Mouse (Mus musculus) midbrain, embryonic 16.5 days (tissue): ENCODE results near the gene Add2. TPM values are rescaled to one million over a fixed set of nuclear protein-coding genes. Genes with fewer than 3 reads are reported as not detected.

ENCODE experiments used
- ATAC-seq: fragments of 200-750 bp; cut with Nextera tagmentation; 2 replicates; pipeline ENCODE4 v1.8.0; 2017; ENCODE audit warnings: moderate TSS enrichment
- H3K27ac ChIP-seq: fragments of 300-500 bp; sonication (generic); 2 replicates; pipeline ENCODE4 v1.5.1; 2014; ENCODE audit warnings: mild to moderate bottlenecking, low read length, mixed read lengths
- H3K27me3 ChIP-seq: fragments of 300-500 bp; sonication (generic); 2 replicates; pipeline ENCODE4 v1.6.1; 2014; ENCODE audit warnings: low read depth, low read length, mixed read lengths; ENCODE audit not compliant: control insufficient read depth, insufficient read depth
- H3K36me3 ChIP-seq: fragments of 300-500 bp; sonication (generic); 2 replicates; pipeline ENCODE4 v1.6.1; 2014; ENCODE audit warnings: mild to moderate bottlenecking, low read length, moderate library complexity, mixed read lengths; ENCODE audit not compliant: control insufficient read depth, insufficient read depth
- H3K4me1 ChIP-seq: fragments of 300-500 bp; sonication (generic); 2 replicates; pipeline ENCODE4 v1.6.1; 2014; ENCODE audit warnings: mild to moderate bottlenecking, low read length, mixed read lengths; ENCODE audit not compliant: control insufficient read depth, insufficient read depth
- H3K4me2 ChIP-seq: fragments of 300-500 bp; sonication (generic); 2 replicates; pipeline ENCODE4 v1.6.1; 2014; ENCODE audit warnings: mild to moderate bottlenecking, low read length, mixed read lengths
- H3K4me3 ChIP-seq: fragments of 300-500 bp; sonication (generic); 2 replicates; pipeline ENCODE4 v1.5.1; 2014; ENCODE audit warnings: low read depth, mild to moderate bottlenecking, low read length, moderate library complexity, mixed read lengths
- H3K9ac ChIP-seq: fragments of 300-500 bp; sonication (generic); 2 replicates; pipeline ENCODE4 v1.6.1; 2014; ENCODE audit warnings: low read depth, low read length, mixed read lengths
- H3K9me3 ChIP-seq: fragments of 300-500 bp; sonication (generic); replicated peaks from 2 replicates; pipeline ENCODE4 v1.6.1; 2014; ENCODE audit warnings: mild to moderate bottlenecking, low read length, mixed read lengths; ENCODE audit not compliant: control insufficient read depth, poor library complexity, severe bottlenecking
- WGBS: fragments of 180-500 bp; shearing (Covaris S2); extraction: QIAGEN DNeasy Blood & Tissue Kit; methylation state at CpG from one replicate; pipeline ENCODE4 v1.1.7; 2014; 5-methylcytosine and 5-hydroxymethylcytosine counted together
- polyA plus RNA-seq: library from polyadenylated mRNA; unstranded; fragments of >200 nt; fragmentation: Nextera tagmentation; extraction: Ambion mirVana; gene quantifications from 2 replicates; pipeline ENCODE4 v1.2.1, GENCODE M21; 2015

The Add2 gene
- polyA plus RNA-seq, 1 experiment from 2014 or later = 166 TPM

GRCm38 (mm10) chr6:86015871-86016270, 12.6 kb upstream of the Add2 start, which contains the start of gene Figla:
Gene Figla, plus strand, starts transcription at chr6:86016171.
- H3K4me2 ChIP-seq = no peak within 1 kb of the TSS
- H3K27ac ChIP-seq = no peak within 1 kb of the TSS
- H3K27me3 ChIP-seq = no peaks in the 10 kb centered on the region
- H3K36me3 ChIP-seq = no peaks in the 10 kb centered on the region
- no peaks in the 10 kb centered on the region for H3K4me1 ChIP-seq
- no peak for ATAC-seq
- H3K9ac ChIP-seq = no peak within 1 kb of the TSS
- H3K9me3 ChIP-seq = no peaks in the 10 kb centered on the region
- no peak within 1 kb of the TSS for H3K4me3 ChIP-seq
- WGBS = 86% methylated on average over 9 of the region's 9 CpGs

- no peaks in the 10 kb centered on the region for H3K9me3 ChIP-seq
- no peaks in the 10 kb centered on the region for H3K36me3 ChIP-seq
- no peak overlapping the region for H3K4me2 ChIP-seq
- H3K4me1 ChIP-seq = no peaks in the 10 kb centered on the region
- no peak overlapping the region for H3K27ac ChIP-seq
- H3K27me3 ChIP-seq = no peaks in the 10 kb centered on the region
- ATAC-seq = no peak
- no peak overlapping the region for H3K4me3 ChIP-seq
- H3K9ac ChIP-seq = no peak overlapping the region
- 84% methylated on average over 23 of the region's 23 CpGs for WGBS
Observed at GRCm38 (mm10) chr6:86016793-86017350, 11.6 kb upstream of the Add2 start.

GRCm38 (mm10) chr6:86019415-86020237, 8.9 kb upstream of the Add2 start:
- H3K4me3 ChIP-seq = no peak overlapping the region
- WGBS = 69% methylated on average over 4 of the region's 4 CpGs
- no peaks in the 10 kb centered on the region for H3K36me3 ChIP-seq
- H3K27ac ChIP-seq = no peak overlapping the region
- no peaks in the 10 kb centered on the region for H3K27me3 ChIP-seq
- H3K9me3 ChIP-seq = no peaks in the 10 kb centered on the region
- no peaks in the 10 kb centered on the region for H3K4me1 ChIP-seq
- ATAC-seq = no peak
- no peak overlapping the region for H3K4me2 ChIP-seq
- H3K9ac ChIP-seq = no peak overlapping the region

DNA sequence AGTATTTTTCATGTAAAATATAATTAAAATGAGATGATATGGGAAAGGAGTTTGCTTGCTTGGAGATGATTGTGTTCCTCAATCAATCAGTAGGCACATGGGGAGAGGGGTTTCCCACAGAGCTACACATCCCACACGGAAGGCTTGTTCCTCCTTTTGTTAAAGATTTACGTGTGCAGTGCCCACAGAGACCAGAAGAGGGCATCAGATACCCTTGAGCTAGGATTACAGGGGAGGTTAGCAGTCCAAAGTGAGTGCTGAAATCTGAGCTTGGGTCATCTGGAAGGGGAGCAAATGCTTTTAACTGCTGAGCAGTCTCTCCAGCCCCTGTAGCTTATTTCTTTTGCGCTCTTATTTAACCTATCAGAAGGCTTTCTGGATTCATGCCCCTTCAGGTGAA, 7.5 kb upstream of the Add2 start:
- Histone ChIP-seq H3K4me1 (no peaks in the 10 kb centered on the region), H3K27ac (no peak overlapping the region), H3K4me3 (no peak overlapping the region), H3K36me3 (no peaks in the 10 kb centered on the region), H3K27me3 (no peaks in the 10 kb centered on the region), H3K4me2 (no peak overlapping the region), H3K9ac (no peak overlapping the region), H3K9me3 (no peaks in the 10 kb centered on the region)
- WGBS = 31% methylated on average over 3 of the region's 3 CpGs
- no peak for ATAC-seq

- Histone ChIP-seq H3K27me3 (no peaks in the 10 kb centered on the region), H3K9ac (no peak overlapping the region), H3K27ac (no peak overlapping the region), H3K4me2 (no peak overlapping the region), H3K9me3 (no peaks in the 10 kb centered on the region), H3K4me1 (peaks cover 17% of the 10 kb centered on the region), H3K4me3 (no peak overlapping the region), H3K36me3 (no peaks in the 10 kb centered on the region)
- ATAC-seq = no peak
- 89% methylated on average over 8 of the region's 8 CpGs for WGBS
Observed at GRCm38 (mm10) chr6:86026632-86027292, 1.7 kb upstream of the Add2 start.

DNA sequence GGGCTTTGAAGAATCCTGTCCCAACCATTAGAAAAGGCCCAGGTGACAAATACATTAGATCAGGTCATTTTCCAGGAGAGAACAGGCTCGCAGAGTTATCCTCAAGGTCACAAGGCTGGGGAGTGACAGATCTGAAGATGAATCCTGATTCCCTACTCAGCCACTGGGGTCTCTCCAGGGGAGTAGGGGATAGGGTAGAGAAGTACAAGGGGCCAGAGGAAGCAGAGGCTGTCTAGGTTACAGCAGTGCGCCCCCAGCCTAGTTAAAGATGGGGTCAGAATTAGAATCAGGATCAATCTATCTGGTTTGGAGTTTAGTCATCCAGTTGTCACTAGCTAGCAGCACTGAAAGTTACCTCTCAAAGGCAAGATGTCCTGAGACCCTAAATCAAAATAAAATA, 331 bp upstream of the Add2 start:
- Histone ChIP-seq H3K36me3 (no peaks in the 10 kb centered on the region), H3K4me3 (peak overlapping the region; percentile 67), H3K27me3 (no peaks in the 10 kb centered on the region), H3K9ac (peak overlapping the region; percentile 91), H3K9me3 (no peaks in the 10 kb centered on the region), H3K4me1 (peaks cover 31% of the 10 kb centered on the region), H3K4me2 (peak overlapping the region; percentile 71), H3K27ac (peak overlapping the region; percentile 96)
- 45% methylated on average over 2 of the region's 2 CpGs for WGBS
- peak; percentile 37 for ATAC-seq

DNA sequence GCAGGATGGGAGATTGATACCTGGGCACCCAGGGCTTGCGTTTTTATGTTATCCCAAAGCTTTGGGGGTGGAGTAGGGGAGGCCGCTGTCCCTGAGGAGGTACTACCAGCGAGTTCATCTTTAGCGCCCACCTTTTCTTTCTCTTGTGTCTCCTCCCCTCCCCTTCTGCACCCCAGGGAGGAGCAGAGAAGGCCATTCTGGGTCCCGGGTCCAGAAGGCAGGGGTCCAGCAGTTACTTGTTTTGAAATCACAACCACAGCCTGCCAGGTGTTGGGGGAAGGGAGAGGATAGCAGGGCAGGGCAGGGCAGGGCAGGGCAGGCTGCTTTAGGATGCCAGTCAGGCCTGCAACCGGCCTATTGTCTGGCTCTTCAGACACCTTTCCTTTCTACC, 837 bp downstream of the Add2 start:
- no peaks in the 10 kb centered on the region for H3K27me3 ChIP-seq
- peak overlapping the region; percentile 71 for H3K4me2 ChIP-seq
- peak; percentile 39 for ATAC-seq
- no peaks in the 10 kb centered on the region for H3K36me3 ChIP-seq
- H3K27ac ChIP-seq = peak overlapping the region; percentile 96
- H3K4me1 ChIP-seq = peaks cover 36% of the 10 kb centered on the region
- H3K9me3 ChIP-seq = no peaks in the 10 kb centered on the region
- peak overlapping the region; percentile 67 for H3K4me3 ChIP-seq
- H3K9ac ChIP-seq = peak overlapping the region; percentile 91
- 4% methylated on average over 6 of the region's 6 CpGs for whole genome bisulfite sequencing

DNA sequence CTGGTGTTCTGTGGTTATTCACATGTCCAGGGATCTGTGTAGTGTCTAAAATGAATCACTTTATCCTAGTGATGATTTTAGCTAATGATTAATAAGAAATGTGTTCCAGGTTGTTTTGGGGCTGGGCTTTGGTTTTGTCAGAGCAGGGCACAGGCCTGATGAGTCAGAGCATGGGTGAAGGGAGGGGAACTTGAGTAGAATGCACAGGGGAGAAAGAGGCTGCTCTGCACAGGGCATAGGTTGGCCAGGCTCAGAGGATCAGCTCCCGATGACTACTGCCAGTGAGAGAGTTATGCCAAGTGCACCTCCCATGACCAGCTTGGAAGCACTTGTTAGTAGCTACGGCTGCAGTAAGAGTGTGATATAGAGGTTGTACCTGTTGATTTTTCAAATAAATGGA, 3.0 kb downstream of the Add2 start:
- Histone ChIP-seq H3K9ac (peak overlapping the region; percentile 50), H3K9me3 (no peaks in the 10 kb centered on the region), H3K36me3 (no peaks in the 10 kb centered on the region), H3K27me3 (no peaks in the 10 kb centered on the region), H3K27ac (no peak overlapping the region), H3K4me2 (peak overlapping the region; percentile 71), H3K4me3 (peak overlapping the region; percentile 67), H3K4me1 (peaks cover 36% of the 10 kb centered on the region)
- ATAC-seq = no peak
- 62% methylated on average over 2 of the region's 2 CpGs for WGBS

DNA sequence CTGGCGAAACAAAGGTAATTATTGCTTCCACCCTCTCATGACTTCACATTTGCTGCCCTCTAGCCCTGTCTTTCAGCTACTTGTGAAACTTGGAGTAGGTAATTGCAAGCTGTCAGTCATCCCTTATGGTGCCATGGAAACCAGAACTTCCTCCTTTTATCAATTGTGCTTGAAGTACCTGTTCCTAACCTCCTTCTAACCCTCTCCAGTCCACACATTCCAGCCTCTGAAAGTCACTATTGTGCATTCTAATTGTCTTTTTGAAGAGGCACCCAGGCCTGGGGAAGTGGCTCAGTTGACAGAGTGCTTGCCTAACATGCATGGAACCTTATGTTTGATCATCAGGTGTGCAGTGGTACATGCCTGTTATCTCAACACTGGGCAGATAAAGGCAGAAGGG, 5.2 kb downstream of the Add2 start:
- Histone ChIP-seq H3K36me3 (no peaks in the 10 kb centered on the region), H3K4me3 (no peak overlapping the region), H3K4me2 (no peak overlapping the region), H3K4me1 (peaks cover 37% of the 10 kb centered on the region), H3K9ac (no peak overlapping the region), H3K9me3 (no peaks in the 10 kb centered on the region), H3K27me3 (no peaks in the 10 kb centered on the region), H3K27ac (no peak overlapping the region)
- no peak for ATAC-seq
- 92% methylated on average over 1 of the region's 1 CpGs for WGBS
